Mouse (Mus musculus): ENCODE measurements around the gene Entpd2. TPM values are rescaled to one million over a fixed set of nuclear protein-coding genes. Genes with fewer than 3 reads are reported as not detected.

Entpd2 gene
- not detected for polyA plus RNA-seq (2017; shearing (Covaris generic))

GRCm38 (mm10) chr2:25395721-25396596 lies at the start of gene Entpd2:
Entpd2 (plus strand) TSS chr2:25395874.

DNA sequence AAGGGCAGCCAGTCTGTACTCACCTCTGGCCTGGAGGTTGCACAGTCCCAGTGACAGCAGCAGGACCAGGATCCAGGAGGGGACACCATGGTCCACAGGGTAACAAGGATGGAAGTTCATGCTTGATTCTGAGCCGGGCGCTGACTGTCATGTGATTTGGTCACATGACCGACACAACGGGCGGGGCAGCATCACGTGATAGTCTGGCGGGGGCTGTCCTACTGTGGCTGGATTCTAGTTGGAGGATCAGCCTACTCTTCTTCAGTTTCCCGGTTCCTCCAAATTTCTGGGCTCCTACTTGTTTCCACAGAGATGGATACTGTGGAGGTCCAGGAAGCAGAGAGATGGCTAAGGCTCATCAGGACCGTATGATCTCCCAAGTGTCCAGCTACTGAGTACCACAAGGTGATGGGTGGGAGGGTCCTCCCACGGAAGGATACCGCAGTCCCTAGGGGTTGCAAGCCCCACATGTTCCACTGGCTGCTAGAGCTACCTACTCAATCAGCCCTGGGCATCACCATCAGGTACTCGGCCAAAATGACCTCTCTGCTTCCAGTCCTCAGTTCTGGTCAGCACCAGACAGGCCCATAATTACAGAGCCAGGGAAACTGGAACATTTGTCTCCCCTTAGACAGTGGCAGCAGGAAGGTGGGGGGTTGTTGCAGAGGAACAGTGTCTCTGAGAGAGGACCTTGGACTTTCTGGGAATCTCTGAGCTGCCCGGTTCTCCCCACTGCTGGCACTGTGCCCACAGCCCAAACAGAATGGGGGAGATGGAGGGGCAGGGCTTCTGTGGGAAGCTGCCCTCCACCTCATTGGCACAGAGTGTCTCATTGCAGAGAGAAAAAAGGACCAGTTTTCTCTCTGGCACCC lies 39.2 kb upstream of the Entpd2 start, which contains the start of gene Dpp7:
Gene Dpp7 (minus strand): TSS at position 152 of the 872 bp plus-strand sequence.

DNA sequence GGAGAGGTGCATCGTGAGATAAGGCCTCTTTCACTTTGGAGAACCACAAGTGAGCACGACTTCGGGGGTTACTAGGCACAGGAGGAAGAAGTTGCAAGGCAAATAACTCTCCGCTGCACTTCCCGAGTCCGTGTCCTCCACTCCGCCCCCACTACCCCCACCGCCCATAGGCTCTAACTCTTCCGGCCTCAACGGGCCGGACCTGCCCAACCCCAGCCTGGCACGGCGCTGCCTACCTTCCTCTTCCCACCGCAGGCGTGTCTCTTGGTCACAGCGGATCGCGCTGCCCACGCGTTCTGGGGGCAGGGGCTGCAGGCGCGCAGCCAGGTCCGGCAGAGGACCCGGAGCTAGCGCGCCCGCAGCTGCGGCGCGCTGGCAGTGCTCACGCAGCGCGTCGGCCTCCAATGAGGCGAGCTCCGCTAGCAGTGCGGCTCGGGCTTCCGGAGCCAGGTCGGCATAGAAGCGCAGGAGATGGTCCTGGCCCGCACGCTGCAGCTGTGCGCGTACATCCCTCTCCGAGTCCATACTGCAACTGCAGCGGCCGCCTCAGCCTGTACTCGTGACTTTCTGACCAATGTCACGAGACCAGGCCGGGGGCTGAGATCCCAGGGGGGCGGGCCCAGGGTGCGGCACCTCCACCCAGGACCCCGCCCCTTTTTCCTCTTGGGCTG lies 30.4 kb upstream of the Entpd2 start, which contains the start of gene Uap1l1:
Gene Uap1l1 (minus strand): TSS at position 592 of the 671 bp plus-strand sequence.

DNA sequence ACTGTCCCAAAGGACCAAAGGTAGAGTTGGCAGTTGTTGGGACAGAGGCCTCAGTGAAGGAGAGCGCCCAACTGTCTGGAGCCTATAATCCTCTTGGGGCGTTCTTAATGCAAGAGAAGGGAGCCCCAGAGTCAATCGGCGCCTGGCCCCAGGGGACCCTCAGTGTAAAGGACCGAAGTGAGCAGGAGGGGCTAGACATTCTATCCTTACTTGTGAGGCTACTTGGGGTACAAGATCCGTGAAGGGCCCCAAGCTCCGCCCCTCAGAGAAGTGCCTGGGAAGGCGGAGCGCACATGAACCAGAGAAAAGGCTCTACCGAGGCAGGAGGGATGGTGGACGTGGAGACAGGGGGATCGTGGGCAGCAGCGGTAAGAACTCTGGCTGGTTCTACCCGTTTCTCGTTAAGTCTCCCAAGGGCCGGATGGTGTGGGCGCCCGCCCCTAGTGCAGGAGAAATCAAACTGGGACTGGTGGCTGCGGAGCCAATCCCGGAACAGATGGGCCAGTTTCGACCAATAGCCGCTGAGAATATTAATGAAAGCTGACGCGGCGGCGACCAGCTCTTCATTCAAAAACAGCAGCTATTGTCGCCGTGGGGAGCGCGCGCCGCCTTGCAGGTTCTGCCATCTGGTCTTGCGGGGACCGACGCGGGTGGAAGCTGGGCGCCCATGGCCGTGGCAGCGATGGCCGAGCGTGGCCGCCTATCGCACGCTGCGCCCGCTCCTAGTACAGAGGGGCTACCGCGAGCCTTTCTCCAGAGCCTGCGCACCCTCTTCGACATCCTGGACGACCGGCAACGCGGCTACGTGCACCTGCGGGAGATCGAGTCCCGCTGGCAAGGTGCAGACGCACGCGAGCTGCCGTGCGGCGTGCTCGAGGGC lies 23.7 kb upstream of the Entpd2 start, which contains the start of gene Sapcd2:
Gene Sapcd2 (plus strand): TSS at position 558 of the 880 bp plus-strand sequence.

GRCm38 (mm10) chr2:25399051-25399450 lies 3.4 kb downstream of the Entpd2 start, which contains the start of gene Npdc1:
Npdc1 (plus strand) TSS chr2:25399351.

GRCm38 (mm10) chr2:25422587-25423410 lies 27.1 kb downstream of the Entpd2 start, which contains the start of gene Fut7:
Fut7 (plus strand) TSS chr2:25423267.

GRCm38 (mm10) chr2:25428442-25429236 lies 33.0 kb downstream of the Entpd2 start, which contains the start of gene Abca2:
Abca2 (plus strand) TSS chr2:25428703.

Other genes starting within 250 kb of the Entpd2 start
- 0.72 TPM for gene Nrarp, start 215.1 kb upstream of the Entpd2 start, polyA plus RNA-seq (2017; shearing (Covaris generic))
- 176 TPM for gene Tor4a, start 199.0 kb upstream of the Entpd2 start, polyA plus RNA-seq (2017; shearing (Covaris generic))
- gene Nelfb, start 184.4 kb upstream of the Entpd2 start, polyA plus RNA-seq (2017; shearing (Covaris generic)) = 202 TPM
- gene Stpg3, start 181.2 kb upstream of the Entpd2 start, polyA plus RNA-seq (2017; shearing (Covaris generic)) = not detected
- gene Fam166a, start 177.1 kb upstream of the Entpd2 start, polyA plus RNA-seq (2017; shearing (Covaris generic)) = 1.7 TPM
- 214 TPM for gene Tubb4b, start 171.2 kb upstream of the Entpd2 start, polyA plus RNA-seq (2017; shearing (Covaris generic))
- not detected for gene Slc34a3, start 161.5 kb upstream of the Entpd2 start, polyA plus RNA-seq (2017; shearing (Covaris generic))
- not detected for gene Rnf224, start 159.1 kb upstream of the Entpd2 start, polyA plus RNA-seq (2017; shearing (Covaris generic))
- not detected for gene Rnf208, start 153.6 kb upstream of the Entpd2 start, polyA plus RNA-seq (2017; shearing (Covaris generic))
- gene Cysrt1, start 153.4 kb upstream of the Entpd2 start, polyA plus RNA-seq (2017; shearing (Covaris generic)) = not detected
- gene AL732309.1, start 149.0 kb upstream of the Entpd2 start, polyA plus RNA-seq (2017; shearing (Covaris generic)) = 8.7 TPM
- gene Tmem203, start 140.4 kb upstream of the Entpd2 start, polyA plus RNA-seq (2017; shearing (Covaris generic)) = 17.5 TPM
- 5.5 TPM for gene Tprn, start 133.3 kb upstream of the Entpd2 start, polyA plus RNA-seq (2017; shearing (Covaris generic))
- 131 TPM for gene Ssna1, start 123.4 kb upstream of the Entpd2 start, polyA plus RNA-seq (2017; shearing (Covaris generic))
- gene Anapc2, start 123.4 kb upstream of the Entpd2 start, polyA plus RNA-seq (2017; shearing (Covaris generic)) = 120 TPM
- not detected for gene Tmem210, start 107.7 kb upstream of the Entpd2 start, polyA plus RNA-seq (2017; shearing (Covaris generic))
- gene Lrrc26, start 106.0 kb upstream of the Entpd2 start, polyA plus RNA-seq (2017; shearing (Covaris generic)) = not detected
- gene Grin1, start 76.7 kb upstream of the Entpd2 start, polyA plus RNA-seq (2017; shearing (Covaris generic)) = 0.10 TPM
- gene Man1b1, start 63.5 kb upstream of the Entpd2 start, polyA plus RNA-seq (2017; shearing (Covaris generic)) = 23.8 TPM
- gene Dpp7, start 39.5 kb upstream of the Entpd2 start, polyA plus RNA-seq (2017; shearing (Covaris generic)) = 28.5 TPM
- gene Uap1l1, start 30.2 kb upstream of the Entpd2 start, polyA plus RNA-seq (2017; shearing (Covaris generic)) = 18.3 TPM
- 1.2 TPM for gene Sapcd2, start 23.6 kb upstream of the Entpd2 start, polyA plus RNA-seq (2017; shearing (Covaris generic))
- 3.4 TPM for gene Npdc1, start 3.5 kb downstream of the Entpd2 start, polyA plus RNA-seq (2017; shearing (Covaris generic))
- gene Fut7, start 27.4 kb downstream of the Entpd2 start, polyA plus RNA-seq (2017; shearing (Covaris generic)) = 10.9 TPM
- 30.7 TPM for gene Abca2, start 32.8 kb downstream of the Entpd2 start, polyA plus RNA-seq (2017; shearing (Covaris generic))
- gene Clic3, start 61.0 kb downstream of the Entpd2 start, polyA plus RNA-seq (2017; shearing (Covaris generic)) = 3.9 TPM
- 100 TPM for gene Paxx, start 65.2 kb downstream of the Entpd2 start, polyA plus RNA-seq (2017; shearing (Covaris generic))
- gene Ptgds, start 74.2 kb downstream of the Entpd2 start, polyA plus RNA-seq (2017; shearing (Covaris generic)) = not detected
- gene Lcn12, start 98.0 kb downstream of the Entpd2 start, polyA plus RNA-seq (2017; shearing (Covaris generic)) = not detected
- 130 TPM for gene Fbxw5, start 104.9 kb downstream of the Entpd2 start, polyA plus RNA-seq (2017; shearing (Covaris generic))
- 10.9 TPM for gene C8g, start 105.8 kb downstream of the Entpd2 start, polyA plus RNA-seq (2017; shearing (Covaris generic))
- gene Traf2, start 151.1 kb downstream of the Entpd2 start, polyA plus RNA-seq (2017; shearing (Covaris generic)) = 124 TPM
- 318 TPM for gene Edf1, start 162.0 kb downstream of the Entpd2 start, polyA plus RNA-seq (2017; shearing (Covaris generic))
- gene Mamdc4, start 179.0 kb downstream of the Entpd2 start, polyA plus RNA-seq (2017; shearing (Covaris generic)) = 0.45 TPM
- gene Phpt1, start 179.3 kb downstream of the Entpd2 start, polyA plus RNA-seq (2017; shearing (Covaris generic)) = 73.4 TPM
- gene Ajm1, start 185.9 kb downstream of the Entpd2 start, polyA plus RNA-seq (2017; shearing (Covaris generic)) = not detected
- 17.8 TPM for gene Rabl6, start 212.6 kb downstream of the Entpd2 start, polyA plus RNA-seq (2017; shearing (Covaris generic))
- gene Ccdc183, start 221.8 kb downstream of the Entpd2 start, polyA plus RNA-seq (2017; shearing (Covaris generic)) = not detected
- 1.0 TPM for gene Tmem141, start 226.1 kb downstream of the Entpd2 start, polyA plus RNA-seq (2017; shearing (Covaris generic))
- 16.4 TPM for gene Fcna, start 232.2 kb downstream of the Entpd2 start, polyA plus RNA-seq (2017; shearing (Covaris generic))

Measured in inflammation-experienced regulatory T-cells, adult 16 weeks (primary cell).